Mouse (Mus musculus) liver, embryonic 14.5 days (tissue): ENCODE measurements at regions not wholly inside any gene's neighbourhood (a gene's known extent, or its start where the extent isn't known, plus 50 kb on each side); places are given as distances from the start of the nearest gene placed in this dataset.

ENCODE experiments used
- CTCF ChIP-seq: IDR thresholded peaks from 2 replicates; pipeline ENCODE4 v1.5.1; 2016; ENCODE audit warnings: antibody characterized with exemption, low read depth, control low read depth
- EP300 ChIP-seq: IDR thresholded peaks from 2 replicates; pipeline ENCODE4 v1.6.1; 2016; ENCODE audit warnings: antibody characterized with exemption, low read depth

- TF ChIP-seq EP300 (no peak), CTCF (no peak)
These were observed 466.6 kb upstream of the Negr1 start for GRCm38 (mm10) chr3:156094990-156095389.
